ENCODE assay signal across 8 mouse cellular contexts in the genomic region with DNA sequence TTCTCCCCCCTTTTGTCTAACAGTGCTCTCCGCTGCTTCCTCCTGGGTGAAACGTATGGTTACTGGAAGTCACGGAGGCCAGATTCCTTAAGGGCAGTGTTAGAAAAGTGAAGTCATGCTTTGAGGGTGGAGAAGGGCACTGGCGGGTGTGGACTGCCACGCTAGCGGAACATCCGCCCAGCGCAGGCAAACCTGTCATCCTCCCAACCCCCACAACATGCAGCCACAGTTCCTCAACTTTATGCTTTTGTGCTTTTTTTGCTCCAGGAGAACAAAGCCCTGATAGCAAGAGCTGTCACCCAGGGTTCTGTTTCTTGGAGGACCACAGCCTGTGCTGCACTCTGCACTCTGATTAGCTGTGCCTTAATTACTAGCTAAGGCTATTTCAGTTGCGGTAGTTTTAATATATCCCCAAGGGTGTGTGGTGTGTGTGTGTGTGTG. TPM values are rescaled to one million over a fixed set of nuclear protein-coding genes. Genes with fewer than 3 reads are reported as not detected.
A peak's percentile ranks its signal among the peaks of the same experiment; 100 is the strongest.
DNase-seq lines count a peak whose midpoint lies in the region; ATAC-seq lines count a peak whose summit lies in the region.

No protein-coding gene starts in this region.

- peak; percentile 91 for ATAC-seq in granulocyte monocyte progenitor cell, adult 5-6 weeks (replicated peaks; ENCODE audit: poor library complexity, severe bottlenecking)
- peak; percentile 72 for ATAC-seq in kidney, embryonic 16.5 days (ENCODE audit: low FRiP score, low TSS enrichment)
- ATAC-seq in stomach, embryonic 15.5 days (ENCODE audit: insufficient read depth, low FRiP score, low read depth), result peak; percentile 40; the same call in 1 of the 2 replicates

- H3K27me3 ChIP-seq in kidney, embryonic 16.5 days (ENCODE audit: insufficient read depth, low read length), result no peaks in the 10 kb centered on the region
- no peaks in the 10 kb centered on the region for H3K27me3 ChIP-seq in stomach, embryonic 15.5 days (replicated peaks)

- no peak overlapping the region for H3K27ac ChIP-seq in kidney, embryonic 16.5 days (ENCODE audit: low read length)
- peak overlapping the region; percentile 73 for H3K27ac ChIP-seq in stomach, embryonic 15.5 days

- peak overlapping the region; percentile 66 for H3K4me2 ChIP-seq in kidney, embryonic 16.5 days (replicated peaks; ENCODE audit: low read depth, low read length)
- H3K4me2 ChIP-seq in stomach, embryonic 15.5 days, result peak overlapping the region; percentile 39

- H3K4me3 ChIP-seq in kidney, embryonic 16.5 days (ENCODE audit: low read length), result peak overlapping the region; percentile 34
- H3K4me3 ChIP-seq in stomach, embryonic 15.5 days (replicated peaks), result no peak overlapping the region

- peaks cover 10% of the 10 kb centered on the region for H3K4me1 ChIP-seq in kidney, embryonic 16.5 days (ENCODE audit: insufficient read depth, low read length)
- H3K4me1 ChIP-seq in stomach, embryonic 15.5 days, result peaks cover 4% of the 10 kb centered on the region

- intact Hi-C loops in left cerebral cortex, postnatal 4 days (cut with DNase I), result no loop called here

- peak; percentile 26 for DNase-seq in left cerebral cortex, postnatal 4 days
- DNase-seq in left cerebral cortex, adult 8-10 months (ENCODE audit: low spot score in 2 of 2), result no peak
- DNase-seq in cerebellum, adult 9-11 months, result peak; percentile 39
- peak; percentile 20 to 25 for DNase-seq in lung, postnatal 4 days
- DNase-seq in adipocyte (ENCODE audit: low spot score), result no peak

- 4% methylated on average over 9 of the region's 9 CpGs for WGBS in kidney, embryonic 16.5 days
- WGBS in stomach, embryonic 15.5 days, result 37% methylated on average over 9 of the region's 9 CpGs

- H3K9me3 ChIP-seq in kidney, embryonic 16.5 days (ENCODE audit: low read length), result no peaks in the 10 kb centered on the region
- no peaks in the 10 kb centered on the region for H3K9me3 ChIP-seq in stomach, embryonic 15.5 days

- H3K36me3 ChIP-seq in kidney, embryonic 16.5 days (ENCODE audit: insufficient read depth, low read length), result no peaks in the 10 kb centered on the region
- no peaks in the 10 kb centered on the region for H3K36me3 ChIP-seq in stomach, embryonic 15.5 days

- peak overlapping the region; percentile 28 for H3K9ac ChIP-seq in kidney, embryonic 16.5 days (replicated peaks; ENCODE audit: low read length)
- H3K9ac ChIP-seq in stomach, embryonic 15.5 days, result no peak overlapping the region

RNA-seq across cellular contexts. Expression of a gene that starts 2.0 kb away (rescaled TPM):
- total RNA-seq in left cerebral cortex, postnatal 4 days (2021), result 100 to 1,000 TPM; 120 to 125 TPM
- total RNA-seq in left cerebral cortex, adult 8-10 months (2022), result 100 to 1,000 TPM; 147 to 178 (median 161) TPM
- not detected in 2 replicates for total RNA-seq in granulocyte monocyte progenitor cell, adult 5-6 weeks (2014; fragmentation: Nextera tagmentation)
- 0.21 TPM in 1 of 2 replicates, not detected in the other for total RNA-seq in granulocyte monocyte progenitor cell, adult 5-6 weeks (2017)
- polyA plus RNA-seq in kidney, embryonic 16.5 days (2015; fragmentation: Nextera tagmentation; extraction: Ambion mirVana), result 0.23 and 0.41 TPM in 2 replicates
- polyA plus RNA-seq in stomach, embryonic 15.5 days (2015; fragmentation: Nextera tagmentation; extraction: Ambion mirVana), result 1.6 and 1.9 TPM in 2 replicates

Comparison
In these comparisons a context has a peak if more than half of its experiments do, and no peak if none do; other contexts are left out.
1. DNase-seq: peak in left cerebral cortex, postnatal 4 days (single experiment), cerebellum, adult 9-11 months (single experiment) and lung, postnatal 4 days (2 of 2); none in left cerebral cortex, adult 8-10 months (0 of 2) and adipocyte (single experiment).
2. ATAC-seq: peak in every context shown above with its lines; median percentile 91 in granulocyte monocyte progenitor cell, adult 5-6 weeks; 72 in kidney, embryonic 16.5 days; 40 in stomach, embryonic 15.5 days.
3. RNA of a gene that starts 2.0 kb away (total RNA-seq): 147 to 178 TPM in left cerebral cortex, adult 8-10 months and 120 to 125 TPM in left cerebral cortex, postnatal 4 days; 0.21 TPM in granulocyte monocyte progenitor cell, adult 5-6 weeks; every median in the first group is over 100 times any median in the second.